Mouse (Mus musculus): ENCODE measurements around the gene Mcf2l.

DNA sequence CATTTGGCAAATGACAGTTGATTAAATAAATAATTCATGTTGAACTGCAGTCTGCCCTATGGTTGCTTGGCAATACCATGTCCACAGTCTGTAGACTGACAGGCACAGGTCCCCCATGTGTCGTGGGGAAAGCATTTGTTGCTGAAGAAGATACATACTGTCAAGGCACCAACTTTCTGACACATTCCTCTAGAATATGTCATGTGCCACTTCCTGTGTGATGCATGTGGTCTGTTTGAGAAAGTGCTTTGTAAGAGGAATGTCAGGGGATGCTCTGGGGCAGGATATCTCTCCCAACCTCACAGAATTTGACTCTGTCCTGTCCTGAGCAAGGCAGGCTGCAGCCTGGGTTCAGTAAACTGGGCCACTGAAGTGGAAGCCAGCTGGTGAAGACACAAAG lies 44.2 kb upstream of the Mcf2l start:
- no peak for TF ChIP-seq CTCF (IDR thresholded peaks at IDR 0.05; ENCODE audit: control insufficient read depth, insufficient read depth, low read length)
- TF ChIP-seq POLR2A (IDR thresholded peaks at IDR 0.05; ENCODE audit: borderline replicate concordance, control insufficient read depth, low read depth, low read length), result no peak
